Mouse (Mus musculus) kidney, postnatal 0 days (tissue): ENCODE data around the gene Gpank1. TPM values are rescaled to one million over a fixed set of nuclear protein-coding genes. Genes with fewer than 3 reads are reported as not detected.

ENCODE experiments used
- ATAC-seq: fragments of 200-750 bp; cut with Nextera tagmentation; replicated peaks from 2 replicates; pipeline ENCODE4 v1.8.0; 2017; ENCODE audit warnings: low read depth, moderate number of reproducible peaks, moderate TSS enrichment, moderate library complexity; ENCODE audit not compliant: low FRiP score
- DNase-seq: peaks from one replicate; pipeline ENCODE4 v3.0.0-alpha.2; 2016; ENCODE audit warnings: low spot score
- H3K27ac ChIP-seq: fragments of 300-500 bp; sonication (generic); 2 replicates; pipeline ENCODE4 v1.5.1; 2014; ENCODE audit warnings: mild to moderate bottlenecking
- H3K27me3 ChIP-seq: fragments of 300-500 bp; sonication (generic); 2 replicates; pipeline ENCODE4 v1.6.1; 2014; ENCODE audit warnings: low read length, mixed read lengths; ENCODE audit not compliant: insufficient read depth
- H3K36me3 ChIP-seq: fragments of 300-500 bp; sonication (generic); 2 replicates; pipeline ENCODE4 v1.6.1; 2014; ENCODE audit warnings: low read length, mixed read lengths; ENCODE audit not compliant: insufficient read depth
- H3K4me1 ChIP-seq: fragments of 300-500 bp; sonication (generic); replicated peaks from 2 replicates; pipeline ENCODE4 v1.6.1; 2014; ENCODE audit warnings: antibody characterized with exemption, low read length, mixed read lengths; ENCODE audit not compliant: insufficient read depth
- H3K4me2 ChIP-seq: fragments of 300-500 bp; sonication (generic); 2 replicates; pipeline ENCODE4 v1.6.1; 2014; ENCODE audit warnings: mild to moderate bottlenecking, low read length, moderate library complexity, mixed read lengths
- H3K4me3 ChIP-seq: fragments of 300-500 bp; sonication (generic); replicated peaks from 2 replicates; pipeline ENCODE4 v1.5.1; 2014; ENCODE audit warnings: low read depth, low read length
- H3K9ac ChIP-seq: fragments of 300-500 bp; sonication (generic); 2 replicates; pipeline ENCODE4 v1.6.1; 2014; ENCODE audit warnings: low read depth, low read length
- H3K9me3 ChIP-seq: fragments of 300-500 bp; sonication (generic); replicated peaks from 2 replicates; pipeline ENCODE4 v1.6.1; 2016; ENCODE audit warnings: low read length, inconsistent platforms, mixed read lengths
- CTCF ChIP-seq: IDR thresholded peaks from 2 replicates; pipeline ENCODE4 v1.5.1; 2016; ENCODE audit warnings: antibody characterized with exemption, low read depth, mild to moderate bottlenecking, moderate library complexity
- WGBS: fragments of 180-500 bp; shearing (Covaris S2); extraction: QIAGEN DNeasy Blood & Tissue Kit; methylation state at CpG from one replicate; pipeline ENCODE4 v1.1.7; 2014; 5-methylcytosine and 5-hydroxymethylcytosine counted together
- polyA plus RNA-seq: library from polyadenylated mRNA; unstranded; fragments of >200 nt; fragmentation: Nextera tagmentation; extraction: Ambion mirVana; gene quantifications from 2 replicates; pipeline ENCODE4 v1.2.1, GENCODE M21; 2015

The Gpank1 gene
- polyA plus RNA-seq, 1 experiment from 2014 or later = 15.2 TPM

GRCm38 (mm10) chr17:35161421-35161820, 40.2 kb downstream of the Gpank1 start:
- DNase-seq = no peak
- Histone ChIP-seq H3K9ac (0 out of 2 replicates have a peak overlapping the region, but pooled peaks have one; percentile 18), H3K4me2 (no peak overlapping the region), H3K4me1 (peaks cover 23% of the 10 kb centered on the region; the same call in 1 of the 2 replicates), H3K9me3 (no peaks in the 10 kb centered on the region), H3K27ac (no peak overlapping the region), H3K27me3 (no peaks in the 10 kb centered on the region), H3K36me3 (peaks cover 57% of the 10 kb centered on the region), H3K4me3 (no peak overlapping the region)
- WGBS = 70% methylated on average over 11 of the region's 11 CpGs
- no peak for TF ChIP-seq CTCF
- ATAC-seq = no peak

- H3K4me3 ChIP-seq = peak overlapping the region; percentile 100; the same call in 1 of the 2 replicates
- peak overlapping the region; percentile 82 for H3K4me2 ChIP-seq
- DNase-seq (no peak), ATAC-seq (no peak)
- H3K4me1 ChIP-seq = peaks cover 23% of the 10 kb centered on the region; the same call in 1 of the 2 replicates
- no peaks in the 10 kb centered on the region for H3K27me3 ChIP-seq
- H3K9ac ChIP-seq = peak overlapping the region; percentile 99; the same call in 1 of the 2 replicates
- TF ChIP-seq CTCF = no peak
- no peak overlapping the region for H3K27ac ChIP-seq
- WGBS = 35% methylated on average over 14 of the region's 14 CpGs
- H3K9me3 ChIP-seq = no peaks in the 10 kb centered on the region
- H3K36me3 ChIP-seq = peaks cover 50% of the 10 kb centered on the region
Measured at GRCm38 (mm10) chr17:35162121-35162520, 40.9 kb downstream of the Gpank1 start.

- Histone ChIP-seq H3K27ac (no peak overlapping the region), H3K9ac (peak overlapping the region; percentile 99), H3K36me3 (peaks cover 44% of the 10 kb centered on the region), H3K4me1 (peaks cover 23% of the 10 kb centered on the region; the same call in 1 of the 2 replicates), H3K4me2 (peak overlapping the region; percentile 82), H3K4me3 (peak overlapping the region; percentile 100), H3K27me3 (no peaks in the 10 kb centered on the region), H3K9me3 (no peaks in the 10 kb centered on the region)
- DNase-seq (no peak), ATAC-seq (no peak)
- no peak for TF ChIP-seq CTCF
- WGBS = 11% methylated on average over 12 of the region's 12 CpGs
Measured at GRCm38 (mm10) chr17:35162730-35163129, 41.5 kb downstream of the Gpank1 start.

- no peaks in the 10 kb centered on the region for H3K27me3 ChIP-seq
- H3K9ac ChIP-seq = peak overlapping the region; percentile 99
- ATAC-seq (no peak), DNase-seq (peak; percentile 35)
- 2% methylated on average over 8 of the region's 8 CpGs for WGBS
- H3K9me3 ChIP-seq = no peaks in the 10 kb centered on the region
- peak overlapping the region; percentile 98 for H3K27ac ChIP-seq
- H3K36me3 ChIP-seq = peaks cover 36% of the 10 kb centered on the region
- peak overlapping the region; percentile 82 for H3K4me2 ChIP-seq
- H3K4me1 ChIP-seq = peaks cover 23% of the 10 kb centered on the region; the same call in 1 of the 2 replicates
- peak overlapping the region; percentile 100 for H3K4me3 ChIP-seq
- TF ChIP-seq CTCF = no peak
Measured at GRCm38 (mm10) chr17:35163326-35164081, 42.2 kb downstream of the Gpank1 start.

GRCm38 (mm10) chr17:35164218-35164567, 42.9 kb downstream of the Gpank1 start:
- peak overlapping the region; percentile 82 for H3K4me2 ChIP-seq
- ATAC-seq (no peak), DNase-seq (peak; percentile 39)
- H3K36me3 ChIP-seq = peaks cover 29% of the 10 kb centered on the region
- under 1% methylated on average over 15 of the region's 28 CpGs for WGBS
- H3K9ac ChIP-seq = peak overlapping the region; percentile 99
- H3K27me3 ChIP-seq = no peaks in the 10 kb centered on the region
- H3K27ac ChIP-seq = peak overlapping the region; percentile 98
- H3K4me3 ChIP-seq = peak overlapping the region; percentile 100
- no peaks in the 10 kb centered on the region for H3K9me3 ChIP-seq
- peaks cover 23% of the 10 kb centered on the region; the same call in 1 of the 2 replicates for H3K4me1 ChIP-seq
- no peak for TF ChIP-seq CTCF

GRCm38 (mm10) chr17:35164568-35165450, 43.6 kb downstream of the Gpank1 start, which contains the start of gene Prrc2a:
Prrc2a (minus strand) TSS chr17:35164897.
- Histone ChIP-seq H3K4me2 (peak within 1 kb of the TSS; percentile 82), H3K9ac (peak within 1 kb of the TSS; percentile 99), H3K27me3 (no peaks in the 10 kb centered on the region), H3K9me3 (no peaks in the 10 kb centered on the region), H3K36me3 (peaks cover 23% of the 10 kb centered on the region), H3K4me1 (peaks cover 23% of the 10 kb centered on the region; the same call in 1 of the 2 replicates), H3K4me3 (peak within 1 kb of the TSS; percentile 100), H3K27ac (peak within 1 kb of the TSS; percentile 98)
- WGBS = under 1% methylated on average over 66 of the region's 89 CpGs
- ATAC-seq (peak; percentile 96), DNase-seq (peak; percentile 100)
- TF ChIP-seq CTCF = no peak
